Mouse (Mus musculus): ENCODE measurements at regions not wholly inside any gene's neighbourhood (a gene's known extent, or its start where the extent isn't known, plus 50 kb on each side); places are given as distances from the start of the nearest gene placed in this dataset.
A peak's percentile ranks its signal among the peaks of the same experiment; 100 is the strongest.

DNA sequence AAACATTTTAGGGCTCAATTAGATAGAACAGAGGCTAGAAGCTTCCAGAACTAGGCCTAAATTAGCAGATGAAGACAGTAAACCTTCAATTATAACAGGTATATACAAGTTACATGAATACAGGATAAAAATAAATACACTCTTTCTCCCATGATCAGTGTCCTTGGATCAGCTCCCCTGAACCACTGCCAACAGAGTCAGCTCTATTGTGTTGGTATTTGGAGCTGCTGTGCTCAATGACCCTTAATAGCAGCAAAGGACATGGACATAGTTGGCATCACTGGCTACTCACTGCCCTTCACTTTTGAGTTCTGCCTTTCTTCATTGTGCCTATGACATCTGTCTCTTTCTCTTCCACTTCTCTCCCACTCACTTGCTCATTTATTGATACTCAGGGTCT, 639.1 kb upstream of the 4921530L21Rik start:
- no peak for ATAC-seq
- Histone ChIP-seq H3K9ac (replicated peaks; ENCODE audit: low read depth, low read length) (no peak overlapping the region), H3K9me3 (ENCODE audit: control insufficient read depth, low read length) (no peaks in the 10 kb centered on the region)

DNA sequence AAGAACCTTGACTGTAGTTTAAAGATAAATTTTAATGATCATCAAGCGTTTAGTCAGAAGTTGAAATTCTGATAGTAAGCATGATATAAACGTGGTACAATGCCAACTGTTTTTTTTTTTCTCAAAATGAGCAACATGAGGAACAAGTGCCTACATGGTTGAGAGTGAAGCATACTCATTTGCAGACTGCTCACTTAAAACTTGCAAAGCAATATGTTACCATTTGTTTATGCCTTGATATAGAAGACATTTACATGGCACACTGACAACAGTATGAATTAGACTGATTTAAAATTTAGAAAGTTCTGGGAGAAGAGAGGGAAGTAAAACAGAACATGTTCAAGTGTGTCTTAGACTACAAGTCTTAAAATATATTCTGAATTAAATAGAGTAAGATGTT, 632.2 kb upstream of the 4921530L21Rik start:
- H3K9me3 ChIP-seq (ENCODE audit: control insufficient read depth, low read length): no peaks in the 10 kb centered on the region
- H3K4me1 ChIP-seq (replicated peaks; ENCODE audit: control insufficient read depth, insufficient read depth, low read length): no peaks in the 10 kb centered on the region
- no peak overlapping the region for H3K9ac ChIP-seq (replicated peaks; ENCODE audit: low read depth, low read length)
- peak; percentile 70; the same call in 1 of the 2 replicates for ATAC-seq
- no peak overlapping the region for H3K4me2 ChIP-seq (ENCODE audit: low read length)
- no peaks in the 10 kb centered on the region for H3K27me3 ChIP-seq (replicated peaks; ENCODE audit: control insufficient read depth, insufficient read depth, low read length)
- no peak overlapping the region for H3K4me3 ChIP-seq (replicated peaks; ENCODE audit: low read length)
- WGBS: 61% methylated on average over 2 of the region's 2 CpGs
- no peak overlapping the region for H3K27ac ChIP-seq (ENCODE audit: low read length)
- no peaks in the 10 kb centered on the region for H3K36me3 ChIP-seq (ENCODE audit: control insufficient read depth, insufficient read depth)

More for the DNA sequence above, 639.1 kb upstream of the 4921530L21Rik start:
- no peak overlapping the region for H3K27ac ChIP-seq (ENCODE audit: low read length)
- no peak overlapping the region for H3K4me3 ChIP-seq (replicated peaks; ENCODE audit: low read length)
- no peaks in the 10 kb centered on the region for H3K4me1 ChIP-seq (replicated peaks; ENCODE audit: control insufficient read depth, insufficient read depth, low read length)
- no peak overlapping the region for H3K4me2 ChIP-seq (ENCODE audit: low read length)
- no peaks in the 10 kb centered on the region for H3K36me3 ChIP-seq (ENCODE audit: control insufficient read depth, insufficient read depth)
- no peaks in the 10 kb centered on the region for H3K27me3 ChIP-seq (replicated peaks; ENCODE audit: control insufficient read depth, insufficient read depth, low read length)

DNA sequence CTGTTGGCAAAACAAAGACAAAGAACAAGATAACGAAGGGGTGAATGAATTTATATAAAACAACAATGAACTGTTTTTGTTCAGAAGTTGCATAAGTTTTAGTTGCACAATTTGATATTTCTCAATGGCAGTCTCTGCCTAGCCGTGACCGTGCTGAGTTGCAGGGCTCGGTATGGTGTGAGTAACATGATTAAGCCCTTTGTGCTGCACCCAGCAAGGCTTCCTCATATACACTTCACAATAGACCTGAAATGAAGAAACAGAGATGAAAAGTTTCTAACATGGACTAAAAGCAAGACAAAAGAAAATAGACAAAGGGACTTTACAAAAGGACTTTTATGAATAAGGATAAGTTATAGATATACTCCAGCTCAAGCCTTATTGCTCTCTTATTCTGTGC, 624.9 kb upstream of the 4921530L21Rik start:
- H3K4me1 ChIP-seq (replicated peaks; ENCODE audit: control insufficient read depth, insufficient read depth, low read length): no peaks in the 10 kb centered on the region
- ATAC-seq: no peak
- no peaks in the 10 kb centered on the region for H3K27me3 ChIP-seq (replicated peaks; ENCODE audit: control insufficient read depth, insufficient read depth, low read length)
- WGBS: 22% methylated on average over 4 of the region's 4 CpGs
- no peak overlapping the region for H3K4me3 ChIP-seq (replicated peaks; ENCODE audit: low read length)
- H3K9ac ChIP-seq (replicated peaks; ENCODE audit: low read depth, low read length): no peak overlapping the region
- no peaks in the 10 kb centered on the region for H3K36me3 ChIP-seq (ENCODE audit: control insufficient read depth, insufficient read depth)
- no peak overlapping the region for H3K4me2 ChIP-seq (ENCODE audit: low read length)
- no peak overlapping the region for H3K27ac ChIP-seq (ENCODE audit: low read length)
- H3K9me3 ChIP-seq (ENCODE audit: control insufficient read depth, low read length): no peaks in the 10 kb centered on the region

DNA sequence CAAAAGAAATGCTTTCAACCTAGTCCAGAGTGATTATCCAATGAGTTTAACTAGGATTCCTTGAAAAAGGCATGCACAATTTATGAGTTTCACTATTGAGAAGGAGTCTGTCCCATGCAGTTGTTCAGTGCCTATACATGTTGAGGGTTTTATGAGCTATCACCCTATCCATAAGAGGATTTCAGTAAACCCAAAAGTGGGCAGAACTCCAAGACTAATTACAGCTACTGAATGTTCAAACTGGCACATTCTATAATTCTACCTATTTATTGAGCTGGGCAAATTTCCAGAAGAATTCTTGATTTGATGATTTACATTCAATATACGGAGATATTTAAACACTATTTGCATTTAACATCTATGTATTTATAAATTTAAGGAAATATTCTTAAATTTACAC, 599.6 kb upstream of the 4921530L21Rik start:
- H3K9me3 ChIP-seq (ENCODE audit: control insufficient read depth, low read length): no peaks in the 10 kb centered on the region
- H3K4me1 ChIP-seq (replicated peaks; ENCODE audit: control insufficient read depth, insufficient read depth, low read length): no peaks in the 10 kb centered on the region
- ATAC-seq: no peak

DNA sequence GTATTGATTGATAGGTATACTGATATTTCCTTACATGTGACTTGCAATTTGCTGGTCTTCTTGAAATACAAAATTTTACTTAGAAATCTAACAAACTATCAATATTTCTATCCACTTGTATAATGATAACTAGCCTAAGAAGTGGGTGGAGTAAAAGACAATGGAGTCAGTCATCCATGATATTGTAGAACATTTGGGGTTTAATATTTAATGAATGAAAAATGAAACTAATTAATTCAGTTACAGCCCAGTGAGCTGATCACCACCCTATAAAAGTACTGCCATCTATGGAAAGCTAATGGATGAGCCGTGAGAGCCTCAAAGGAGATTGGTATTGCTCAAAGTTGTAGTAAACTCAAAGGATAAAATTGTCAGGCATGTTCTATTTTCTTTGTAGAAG, 599.0 kb upstream of the 4921530L21Rik start:
- Histone ChIP-seq H3K9me3 (ENCODE audit: control insufficient read depth, low read length) (no peaks in the 10 kb centered on the region), H3K4me3 (replicated peaks; ENCODE audit: low read length) (no peak overlapping the region), H3K27me3 (replicated peaks; ENCODE audit: control insufficient read depth, insufficient read depth, low read length) (no peaks in the 10 kb centered on the region), H3K9ac (replicated peaks; ENCODE audit: low read depth, low read length) (no peak overlapping the region), H3K27ac (ENCODE audit: low read length) (no peak overlapping the region), H3K4me1 (replicated peaks; ENCODE audit: control insufficient read depth, insufficient read depth, low read length) (no peaks in the 10 kb centered on the region), H3K36me3 (ENCODE audit: control insufficient read depth, insufficient read depth) (no peaks in the 10 kb centered on the region), H3K4me2 (ENCODE audit: low read length) (no peak overlapping the region)
- 28% methylated on average over 1 of the region's 1 CpGs for WGBS
- no peak for ATAC-seq

More for the DNA sequence above, 599.6 kb upstream of the 4921530L21Rik start:
- no peak overlapping the region for H3K9ac ChIP-seq (replicated peaks; ENCODE audit: low read depth, low read length)
- no peaks in the 10 kb centered on the region for H3K27me3 ChIP-seq (replicated peaks; ENCODE audit: control insufficient read depth, insufficient read depth, low read length)
- no peaks in the 10 kb centered on the region for H3K36me3 ChIP-seq (ENCODE audit: control insufficient read depth, insufficient read depth)
- WGBS: 36% methylated on average over 1 of the region's 1 CpGs
- H3K4me3 ChIP-seq (replicated peaks; ENCODE audit: low read length): no peak overlapping the region
- no peak overlapping the region for H3K4me2 ChIP-seq (ENCODE audit: low read length)
- no peak overlapping the region for H3K27ac ChIP-seq (ENCODE audit: low read length)

DNA sequence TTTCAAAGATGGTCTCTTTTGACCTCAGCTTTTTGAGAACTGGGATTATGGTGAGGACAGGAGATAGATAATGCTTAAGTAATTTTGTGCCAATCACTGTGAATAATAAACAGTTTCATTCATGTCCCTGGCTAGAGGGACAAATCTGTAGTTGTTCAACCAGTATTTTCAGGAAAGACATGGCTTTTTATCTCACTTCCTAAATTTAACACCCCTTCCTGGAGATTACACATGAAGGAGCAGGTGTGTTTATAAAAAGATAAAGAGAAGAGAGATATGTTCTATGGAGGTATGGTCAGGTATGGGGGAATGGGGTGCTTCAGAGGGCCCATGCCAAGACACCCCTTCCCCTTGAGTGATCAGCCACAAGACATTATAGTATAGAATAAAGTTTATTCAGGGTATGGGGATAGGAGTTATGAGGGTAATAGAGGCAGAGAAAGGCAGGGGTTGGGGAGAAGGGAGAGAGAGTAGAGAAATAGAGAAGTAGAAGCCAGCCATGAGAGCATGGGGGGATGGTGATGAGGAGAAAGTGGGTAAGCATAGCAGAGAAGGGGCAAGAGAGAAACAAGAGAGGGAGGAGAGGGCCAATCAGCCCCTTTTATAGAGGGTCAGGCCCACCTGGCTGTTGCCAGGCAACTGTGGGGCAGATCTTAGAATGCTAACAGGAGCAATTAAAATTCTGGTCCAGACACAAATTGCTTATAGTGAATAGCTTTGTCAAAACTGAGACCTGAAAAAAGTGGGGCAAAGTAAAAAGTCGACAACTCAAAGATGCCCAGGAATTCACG, 566.7 kb upstream of the 4921530L21Rik start:
- Histone ChIP-seq H3K27ac (ENCODE audit: low read length) (no peak overlapping the region), H3K9me3 (ENCODE audit: control insufficient read depth, low read length) (no peaks in the 10 kb centered on the region), H3K4me3 (replicated peaks; ENCODE audit: low read length) (no peak overlapping the region), H3K4me2 (ENCODE audit: low read length) (no peak overlapping the region), H3K27me3 (replicated peaks; ENCODE audit: control insufficient read depth, insufficient read depth, low read length) (no peaks in the 10 kb centered on the region), H3K4me1 (replicated peaks; ENCODE audit: control insufficient read depth, insufficient read depth, low read length) (no peaks in the 10 kb centered on the region), H3K9ac (replicated peaks; ENCODE audit: low read depth, low read length) (no peak overlapping the region), H3K36me3 (ENCODE audit: control insufficient read depth, insufficient read depth) (no peaks in the 10 kb centered on the region)
- no peak for ATAC-seq
- 32% methylated on average over 2 of the region's 2 CpGs for WGBS

DNA sequence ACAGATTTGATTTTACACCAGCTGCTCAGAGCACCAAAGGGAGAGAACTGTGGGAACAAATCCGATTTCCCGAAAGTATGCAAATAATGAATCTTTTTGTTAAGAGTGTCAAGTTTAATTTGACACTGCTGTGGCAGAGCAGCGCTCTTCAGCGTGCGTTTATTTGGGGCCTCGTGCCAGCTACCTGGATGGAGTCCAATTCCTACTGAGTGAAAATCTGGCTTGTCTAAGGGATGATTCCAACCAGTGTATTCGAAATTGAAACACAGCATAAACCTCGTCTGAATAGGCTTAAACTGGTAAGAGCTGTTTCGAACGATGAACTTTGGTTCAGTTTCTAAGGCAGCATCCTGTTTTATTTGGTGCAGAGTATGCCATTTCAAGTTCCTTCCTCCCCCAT, 524.1 kb upstream of the 4921530L21Rik start:
- Histone ChIP-seq H3K4me3 (replicated peaks; ENCODE audit: low read length) (no peak overlapping the region), H3K27ac (ENCODE audit: low read length) (no peak overlapping the region), H3K9ac (replicated peaks; ENCODE audit: low read depth, low read length) (no peak overlapping the region), H3K36me3 (ENCODE audit: control insufficient read depth, insufficient read depth) (no peaks in the 10 kb centered on the region), H3K27me3 (replicated peaks; ENCODE audit: control insufficient read depth, insufficient read depth, low read length) (no peaks in the 10 kb centered on the region), H3K4me1 (replicated peaks; ENCODE audit: control insufficient read depth, insufficient read depth, low read length) (peaks cover 5% of the 10 kb centered on the region; the same call in 1 of the 2 replicates), H3K4me2 (ENCODE audit: low read length) (peak overlapping the region; percentile 20), H3K9me3 (ENCODE audit: control insufficient read depth, low read length) (no peaks in the 10 kb centered on the region)
- peak; percentile 98 for ATAC-seq
- WGBS: 12% methylated on average over 10 of the region's 10 CpGs

All from forebrain, embryonic 16.5 days (tissue).